Mouse (Mus musculus): ENCODE measurements around the gene Slit3.

DNA sequence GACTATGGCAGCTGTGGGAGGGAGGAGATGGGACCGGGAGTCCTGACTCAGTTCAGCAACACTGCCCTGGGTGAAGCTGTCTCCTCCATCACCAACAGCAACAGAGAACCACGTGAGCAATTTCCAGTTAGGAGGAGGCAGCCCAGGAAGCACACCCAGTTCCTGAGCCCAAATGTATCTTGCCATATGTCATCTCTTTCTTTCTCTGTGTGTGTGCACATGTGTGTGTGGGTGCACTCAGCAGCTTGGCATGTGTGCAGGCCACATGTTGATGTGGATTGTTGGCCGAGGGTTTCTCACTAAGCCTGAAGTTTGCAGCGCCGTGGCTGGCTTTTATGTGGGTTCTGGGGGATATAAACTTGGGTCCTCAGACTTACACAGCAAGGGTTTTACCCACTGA lies 559.0 kb downstream of the Slit3 start:
- TF ChIP-seq EP300 (IDR thresholded peaks at IDR 0.05; ENCODE audit: low read depth) = no peak
- TF ChIP-seq CTCF (IDR thresholded peaks at IDR 0.05; ENCODE audit: low read depth) = no peak

All from liver, embryonic 14.5 days (tissue).